Mouse (Mus musculus) layer of hippocampus, adult 9-10 months (tissue): ENCODE data around the gene Gsto1.
A peak's percentile ranks its signal among the peaks of the same experiment; 100 is the strongest.

Experiments
- DNase-seq: peaks from one replicate; pipeline ENCODE4 v3.0.0; 2022; ENCODE audit warnings: low spot score

Gsto1 gene

DNA sequence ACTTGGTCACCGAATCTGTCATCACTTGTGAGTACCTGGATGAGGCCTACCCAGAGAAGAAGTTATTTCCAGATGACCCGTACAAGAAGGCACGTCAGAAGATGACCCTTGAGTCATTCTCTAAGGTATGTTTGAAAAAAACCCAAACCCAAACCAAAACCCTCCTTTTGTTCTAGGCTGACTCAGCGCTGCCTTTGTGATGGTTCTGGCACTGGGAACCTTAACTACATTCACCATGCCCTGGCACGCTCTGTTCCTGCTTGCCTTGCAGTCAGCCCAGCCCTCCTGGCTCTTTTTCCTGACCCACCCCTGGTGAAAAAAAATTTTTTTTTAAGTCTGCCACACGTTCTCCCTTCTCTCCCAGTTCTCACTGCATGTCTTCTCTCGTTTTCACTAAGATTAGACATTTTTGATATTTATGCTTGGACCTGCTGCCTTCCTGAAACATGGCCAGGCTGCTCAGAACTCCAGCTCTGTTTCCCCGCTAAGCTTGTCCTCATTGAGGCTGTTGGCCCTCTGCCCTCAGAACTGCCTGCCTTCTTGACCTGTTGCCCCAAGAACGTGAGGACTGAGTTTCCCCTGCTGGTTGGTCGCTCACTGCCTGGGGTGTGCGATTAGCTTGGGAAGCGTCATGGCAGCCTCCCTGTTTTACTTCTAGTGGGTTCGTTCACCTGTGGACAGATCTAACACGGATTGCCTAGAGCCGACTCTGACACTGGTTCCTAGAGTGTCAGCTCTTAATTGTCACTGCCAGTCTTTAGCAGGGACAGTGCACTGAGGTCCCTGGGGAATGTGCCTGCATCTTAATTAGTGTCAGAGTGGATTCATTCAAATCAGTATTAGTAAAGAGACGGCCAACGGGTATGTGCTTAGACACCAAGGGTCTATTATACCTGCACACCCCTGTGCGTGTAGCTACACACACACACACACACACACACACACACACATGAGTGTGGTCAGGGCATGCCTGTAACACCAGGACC lies 3.5 kb downstream of the Gsto1 start:
- DNase-seq, result no peak

DNA sequence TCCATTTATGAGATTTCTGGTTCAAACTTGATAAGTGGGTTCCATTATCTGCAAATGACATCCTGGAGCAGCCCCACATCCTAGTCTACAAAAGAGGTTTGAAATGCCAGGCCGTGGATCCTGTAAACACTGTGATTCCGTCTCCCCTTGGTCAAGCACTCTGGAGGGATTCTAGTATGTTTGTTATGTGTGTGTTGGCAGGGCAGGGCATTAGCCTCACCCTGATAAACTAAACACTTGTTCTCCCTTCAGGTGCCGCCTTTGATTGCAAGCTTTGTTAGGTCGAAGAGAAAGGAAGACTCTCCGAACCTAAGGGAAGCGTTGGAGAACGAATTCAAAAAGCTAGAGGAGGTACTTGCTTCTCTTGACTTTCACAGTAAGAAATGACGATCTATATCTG lies 4.4 kb downstream of the Gsto1 start:
- DNase-seq, result no peak

DNA sequence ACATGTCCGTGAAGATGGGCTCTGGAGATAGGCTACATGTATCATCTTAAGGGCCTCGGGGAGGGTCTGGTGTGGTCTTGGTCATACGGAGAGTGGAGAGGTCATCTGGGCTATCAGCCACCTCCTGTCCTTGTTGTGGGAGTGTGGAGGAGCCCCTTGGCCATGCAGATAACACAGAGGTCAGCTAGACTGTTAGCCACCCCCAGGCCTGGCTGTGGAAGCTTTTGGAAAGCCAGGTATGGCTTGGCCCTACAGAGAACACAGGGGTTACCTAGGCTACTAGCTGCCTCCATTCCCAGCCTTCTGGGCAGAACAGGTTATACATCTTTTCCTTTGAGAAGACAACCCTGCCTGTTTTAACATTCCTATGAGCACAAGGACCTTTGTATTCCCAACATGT lies 7.8 kb downstream of the Gsto1 start:
- no peak for DNase-seq

DNA sequence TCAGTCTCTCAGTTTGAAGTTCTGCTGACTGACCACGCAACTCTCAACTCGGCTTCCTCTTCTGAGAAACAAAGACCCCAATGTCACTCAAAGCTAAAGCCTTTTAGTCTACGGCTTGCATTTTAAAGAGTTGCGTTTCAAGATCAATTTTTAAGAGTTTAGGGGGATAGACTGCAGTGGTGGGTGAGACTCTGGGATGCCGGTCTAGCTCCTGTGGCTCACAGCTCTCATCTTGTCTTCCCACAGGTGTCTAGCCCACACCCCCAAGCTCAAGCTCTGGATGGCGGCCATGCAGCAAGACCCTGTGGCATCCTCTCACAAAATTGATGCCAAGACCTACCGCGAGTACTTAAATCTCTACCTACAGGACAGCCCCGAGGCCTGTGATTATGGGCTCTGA lies 9.3 kb downstream of the Gsto1 start:
- no peak for DNase-seq

- no peak for DNase-seq
Measured at GRCm38 (mm10) chr19:47864721-47865120, 10.0 kb downstream of the Gsto1 start.

GRCm38 (mm10) chr19:47865353-47865947 lies 10.7 kb downstream of the Gsto1 start, which contains the start of gene Gsto2:
Gene Gsto2, plus strand, starts transcription at chr19:47865534.
- peak; percentile 79 for DNase-seq

DNA sequence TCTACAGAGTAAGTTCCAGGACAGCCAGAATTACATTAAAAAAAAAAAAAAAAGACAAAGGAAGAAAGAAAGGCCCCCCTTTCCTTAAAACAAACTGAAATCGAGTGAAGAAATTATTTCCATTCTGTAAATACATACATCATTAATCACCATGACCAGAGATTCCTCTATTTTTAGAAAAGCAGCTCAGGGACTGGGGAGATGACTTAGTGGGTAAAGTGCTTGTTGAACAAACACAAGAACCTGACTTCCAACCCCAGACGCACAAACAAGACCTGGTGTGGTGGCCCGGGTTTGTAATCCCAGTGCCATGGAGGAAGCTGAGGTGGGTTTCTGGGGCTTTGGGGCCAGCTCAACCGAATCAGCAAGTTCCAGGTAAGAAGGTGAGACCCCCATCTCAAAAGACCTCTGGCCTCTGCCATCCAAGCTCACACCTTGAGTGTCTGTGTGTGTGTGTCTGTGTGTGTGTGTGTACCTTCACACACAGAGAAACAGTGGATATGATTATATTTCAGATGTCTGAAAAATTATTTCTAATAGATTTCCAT lies 12.9 kb downstream of the Gsto1 start:
- no peak for DNase-seq

- DNase-seq, result no peak
Measured at GRCm38 (mm10) chr19:47868951-47869350, 14.2 kb downstream of the Gsto1 start.

- DNase-seq, result no peak
Measured at GRCm38 (mm10) chr19:47869516-47869915, 14.7 kb downstream of the Gsto1 start.

DNA sequence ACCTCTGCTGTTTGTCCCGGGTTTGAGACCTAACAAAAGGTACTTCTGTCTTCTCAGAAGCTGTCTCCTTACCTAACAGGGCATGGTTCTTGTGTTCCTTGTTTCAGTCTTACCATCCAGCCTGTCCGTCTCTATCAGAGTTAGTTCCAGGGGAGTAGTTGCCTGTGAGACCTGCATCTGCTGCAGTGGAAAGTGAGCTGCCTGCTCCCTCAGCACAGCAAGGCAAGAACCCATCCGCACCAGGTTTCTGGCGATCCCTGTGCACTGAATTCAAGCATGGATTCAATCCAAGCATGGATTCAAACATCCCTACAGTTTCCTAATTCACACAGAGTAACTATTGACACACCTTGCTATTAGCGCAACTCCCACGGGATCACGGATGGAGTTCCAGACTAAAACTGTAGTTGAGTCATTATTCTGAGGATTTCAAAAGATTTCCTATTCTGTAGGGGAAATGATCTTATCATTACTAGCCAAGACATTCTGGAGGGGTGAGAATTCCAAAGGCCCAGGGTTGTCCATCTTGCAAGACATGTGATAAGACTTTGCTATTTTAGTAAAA lies 15.4 kb downstream of the Gsto1 start:
- no peak for DNase-seq

DNA sequence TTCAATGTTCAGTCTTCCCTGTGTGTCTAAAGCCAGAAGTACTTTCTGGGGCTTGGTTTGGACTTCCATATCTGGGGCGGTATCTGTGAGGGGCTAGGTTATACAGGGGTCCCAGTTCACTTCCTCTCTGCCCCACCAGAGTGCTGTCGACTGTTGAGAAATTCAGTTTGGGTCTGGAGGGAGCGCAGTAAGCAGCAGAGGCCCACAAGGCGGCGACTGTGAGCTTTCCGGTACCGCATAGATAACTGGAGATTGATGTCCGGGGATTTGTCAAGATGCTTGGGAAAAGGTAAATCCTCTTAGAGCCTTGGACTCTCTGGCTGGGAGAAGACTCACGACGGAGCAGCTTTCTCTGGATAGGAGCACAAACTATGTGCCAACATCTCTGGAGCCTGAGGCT lies 16.7 kb downstream of the Gsto1 start:
- DNase-seq, result no peak

- DNase-seq, result no peak
Measured at GRCm38 (mm10) chr19:47876252-47876651, 21.5 kb downstream of the Gsto1 start.

- no peak for DNase-seq
Measured at GRCm38 (mm10) chr19:47881538-47881937, 26.8 kb downstream of the Gsto1 start.

- peak; percentile 43 for DNase-seq
Measured at GRCm38 (mm10) chr19:47882151-47882881, 27.5 kb downstream of the Gsto1 start.

DNA sequence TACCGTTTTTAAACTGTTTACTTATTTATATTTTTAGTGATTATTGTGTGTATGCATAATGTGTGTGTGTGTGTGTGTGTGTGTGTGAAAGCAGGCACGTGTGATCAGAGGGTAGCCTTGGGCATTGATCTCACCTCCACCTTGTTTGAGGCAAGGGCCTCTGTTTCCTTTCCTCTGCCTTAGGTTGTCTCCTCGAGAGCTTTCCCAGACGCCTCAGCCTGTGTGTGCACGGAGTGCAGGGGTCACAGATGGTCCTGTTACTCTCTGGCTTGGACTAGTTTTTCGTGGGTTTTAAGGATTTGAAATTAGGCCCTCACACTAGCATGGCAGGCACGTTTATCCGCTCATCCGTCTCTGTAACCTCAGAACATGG lies 28.1 kb downstream of the Gsto1 start:
- no peak for DNase-seq

DNA sequence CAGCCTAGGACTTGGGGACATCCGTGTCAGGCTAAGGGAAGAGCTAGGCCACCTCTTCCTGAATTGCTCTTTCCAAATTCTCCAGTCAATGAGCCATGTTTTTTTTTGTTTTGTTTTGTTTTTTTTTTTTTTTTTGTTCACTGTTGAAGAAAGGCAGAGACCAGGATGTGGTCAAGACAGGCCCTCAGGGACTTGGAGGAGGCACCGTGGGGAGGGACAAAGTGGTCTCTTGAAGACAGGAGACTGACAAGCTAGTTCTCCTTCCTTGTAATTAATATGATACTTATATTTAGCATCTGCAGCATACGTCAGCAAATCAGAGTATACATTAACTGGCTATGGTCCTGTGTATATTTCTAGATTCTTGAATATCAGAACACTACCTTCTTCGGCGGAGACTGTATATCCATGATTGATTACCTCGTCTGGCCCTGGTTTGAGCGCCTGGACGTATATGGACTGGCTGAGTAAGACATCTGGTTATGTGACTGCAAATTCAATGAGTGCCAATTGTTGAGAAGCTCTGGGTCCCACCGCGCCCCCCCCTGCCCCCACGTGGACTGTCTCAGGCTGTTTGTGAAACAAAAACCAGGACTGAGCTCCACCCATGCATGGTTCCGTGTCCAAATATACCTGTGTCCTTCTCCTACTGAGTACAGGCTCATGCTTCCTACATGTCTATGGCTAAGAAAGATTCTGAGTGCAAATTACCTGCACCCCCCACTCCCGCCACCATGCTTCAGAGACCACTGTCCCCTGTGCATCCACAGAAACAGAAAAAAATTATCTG lies 29.7 kb downstream of the Gsto1 start:
- no peak for DNase-seq

GRCm38 (mm10) chr19:47885191-47885743 lies 30.5 kb downstream of the Gsto1 start:
- no peak for DNase-seq

DNA sequence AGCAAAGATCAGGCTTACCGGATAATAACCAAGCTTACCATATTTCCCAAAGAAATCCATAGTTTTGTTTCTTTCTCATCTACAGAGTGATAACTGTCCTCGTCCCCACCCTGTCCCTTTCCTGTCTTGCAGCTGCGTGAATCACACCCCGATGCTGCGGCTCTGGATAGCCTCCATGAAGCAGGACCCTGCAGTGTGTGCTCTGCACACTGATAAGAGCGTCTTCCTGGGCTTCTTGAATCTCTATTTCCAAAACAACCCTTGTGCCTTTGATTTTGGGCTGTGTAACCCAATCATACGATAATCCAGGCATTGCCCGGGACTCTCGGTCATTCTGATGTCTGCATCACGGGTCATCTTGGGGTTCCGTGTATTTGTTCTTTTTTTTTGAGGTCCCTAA lies 31.1 kb downstream of the Gsto1 start:
- no peak for DNase-seq

GRCm38 (mm10) chr19:47886617-47887016 lies 31.8 kb downstream of the Gsto1 start:
- no peak for DNase-seq

DNA sequence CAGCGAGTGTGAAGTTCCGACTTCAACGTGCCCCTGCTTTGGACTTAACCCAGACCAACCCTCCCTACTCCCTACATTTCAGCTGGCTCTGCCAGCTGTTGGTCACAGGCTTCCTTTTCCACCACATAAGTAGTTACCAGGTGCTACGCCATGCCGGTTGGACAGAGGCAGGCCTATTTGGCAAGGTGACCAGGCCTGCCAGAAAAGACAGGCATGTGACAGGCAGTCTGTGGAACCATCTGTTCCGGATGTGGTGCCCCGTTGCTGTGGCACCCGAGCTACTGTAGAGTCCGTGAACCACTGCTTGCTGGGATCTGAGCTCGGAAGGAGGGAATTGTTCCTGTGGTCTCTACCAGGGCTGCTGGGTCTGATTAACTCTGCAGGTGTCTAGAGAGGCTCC lies 32.6 kb downstream of the Gsto1 start:
- DNase-seq, result peak; percentile 25

- no peak for DNase-seq
Measured at GRCm38 (mm10) chr19:47888037-47888436, 33.3 kb downstream of the Gsto1 start.
